Mouse (Mus musculus) bone marrow macrophage, adult 2 months (primary cell): ENCODE measurements around the gene Lnx2. TPM values are rescaled to one million over a fixed set of nuclear protein-coding genes. Genes with fewer than 3 reads are reported as not detected.

Source experiments
- H3K27ac ChIP-seq: 2 replicates; pipeline ENCODE4 v1.5.1; 2012; ENCODE audit warnings: low read depth, low read length; ENCODE audit not compliant: insufficient read depth
- H3K4me1 ChIP-seq: 2 replicates; pipeline ENCODE4 v1.6.1; 2012; ENCODE audit warnings: low read length; ENCODE audit not compliant: control insufficient read depth, insufficient read depth
- H3K4me3 ChIP-seq: 2 replicates; pipeline ENCODE4 v1.5.1; 2012; ENCODE audit warnings: mild to moderate bottlenecking, low read length, moderate library complexity; ENCODE audit not compliant: insufficient read depth
- CTCF ChIP-seq: IDR thresholded peaks from 2 replicates; pipeline ENCODE4 v1.5.1; 2012; ENCODE audit warnings: low read depth, mild to moderate bottlenecking, low read length, moderate library complexity
- POLR2A ChIP-seq: IDR thresholded peaks from 2 replicates; pipeline ENCODE4 v1.6.1; 2012; ENCODE audit warnings: mild to moderate bottlenecking, low read depth, low read length, borderline replicate concordance
- polyA plus RNA-seq: library from polyadenylated mRNA; stranded (reverse); fragments of >200 nt; gene quantifications from 2 replicates; pipeline ENCODE4 v1.2.4, GENCODE M21; 2012; ENCODE audit not compliant: missing spikeins, insufficient read depth, insufficient read length

Gene Lnx2
- polyA plus RNA-seq, 1 experiment: 7.4 TPM

GRCm38 (mm10) chr5:147053071-147053470 is 23.3 kb downstream of the Lnx2 start:
- peaks cover 35% of the 10 kb centered on the region for H3K4me1 ChIP-seq
- TF ChIP-seq POLR2A: no peak
- no peak overlapping the region for H3K4me3 ChIP-seq
- no peak overlapping the region for H3K27ac ChIP-seq

- peaks cover 29% of the 10 kb centered on the region for H3K4me1 ChIP-seq
- TF ChIP-seq CTCF: no peak
- TF ChIP-seq POLR2A: no peak
- H3K4me3 ChIP-seq: no peak overlapping the region
- H3K27ac ChIP-seq: no peak overlapping the region
These were observed 24.2 kb downstream of the Lnx2 start for GRCm38 (mm10) chr5:147052309-147052558.

GRCm38 (mm10) chr5:147051500-147052308 is 24.7 kb downstream of the Lnx2 start:
- no peak overlapping the region for H3K27ac ChIP-seq
- no peak for TF ChIP-seq POLR2A
- no peak for TF ChIP-seq CTCF
- H3K4me3 ChIP-seq: no peak overlapping the region
- H3K4me1 ChIP-seq: peaks cover 31% of the 10 kb centered on the region

- Histone ChIP-seq H3K27ac (no peak overlapping the region), H3K4me1 (peaks cover 32% of the 10 kb centered on the region), H3K4me3 (peak overlapping the region; percentile 18; the same call in 1 of the 2 replicates)
- no peak for TF ChIP-seq CTCF
- TF ChIP-seq POLR2A: no peak
These were observed 25.4 kb downstream of the Lnx2 start for GRCm38 (mm10) chr5:147050816-147051499.

- peaks cover 32% of the 10 kb centered on the region for H3K4me1 ChIP-seq
These were observed 26.7 kb downstream of the Lnx2 start for GRCm38 (mm10) chr5:147049544-147050209.

GRCm38 (mm10) chr5:147045929-147046328 is 30.5 kb downstream of the Lnx2 start:
- no peak for TF ChIP-seq POLR2A
- TF ChIP-seq CTCF: no peak
- H3K4me3 ChIP-seq: no peak overlapping the region
- peaks cover 26% of the 10 kb centered on the region for H3K4me1 ChIP-seq
- H3K27ac ChIP-seq: peak overlapping the region; percentile 16; the same call in 1 of the 2 replicates

More at GRCm38 (mm10) chr5:147049544-147050209, 26.7 kb downstream of the Lnx2 start:
- TF ChIP-seq POLR2A: no peak
- no peak for TF ChIP-seq CTCF
- Histone ChIP-seq H3K27ac (no peak overlapping the region), H3K4me3 (no peak overlapping the region)

GRCm38 (mm10) chr5:147045311-147045710 is 31.1 kb downstream of the Lnx2 start:
- Histone ChIP-seq H3K4me3 (no peak overlapping the region), H3K4me1 (peaks cover 31% of the 10 kb centered on the region), H3K27ac (no peak overlapping the region)
- TF ChIP-seq POLR2A: no peak
- TF ChIP-seq CTCF: no peak

- Histone ChIP-seq H3K4me1 (peaks cover 29% of the 10 kb centered on the region), H3K4me3 (no peak overlapping the region), H3K27ac (no peak overlapping the region)
- no peak for TF ChIP-seq CTCF
These were observed 33.0 kb downstream of the Lnx2 start for GRCm38 (mm10) chr5:147043240-147043844.

- TF ChIP-seq POLR2A: no peak
- no peak for TF ChIP-seq CTCF
- Histone ChIP-seq H3K4me3 (no peak overlapping the region), H3K4me1 (peaks cover 29% of the 10 kb centered on the region), H3K27ac (no peak overlapping the region)
These were observed 34.1 kb downstream of the Lnx2 start for GRCm38 (mm10) chr5:147041965-147042937.
